Mouse (Mus musculus) ovary, postnatal 10 days (tissue): ENCODE data around the gene Olfr293.

ENCODE experiments used
- DNase-seq: peaks from one replicate; pipeline ENCODE4 v3.0.0; 2022; ENCODE audit warnings: low spot score

Olfr293 gene

DNA sequence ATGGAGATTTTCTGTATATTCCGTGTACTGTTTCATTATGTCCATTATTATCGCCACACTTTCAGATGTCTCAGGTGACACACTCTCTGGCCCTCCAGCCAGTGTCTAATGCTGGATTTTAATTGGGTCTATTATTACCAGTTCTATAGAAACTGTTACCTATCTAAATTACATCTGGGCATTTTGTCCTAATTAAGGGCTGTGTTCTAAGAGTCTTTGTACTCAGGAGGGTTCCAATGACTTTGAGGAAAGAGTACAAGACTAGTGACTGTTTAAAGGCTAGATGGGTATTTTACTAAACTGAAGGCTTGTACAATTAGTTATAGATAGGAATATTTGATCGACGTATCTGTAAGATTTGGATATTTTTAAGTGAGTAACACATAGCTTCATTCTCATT, at the start of gene Olfr293:
TSS of gene Olfr293 (plus strand) at position 301 of the 400 bp plus-strand sequence.
- DNase-seq, result no peak

DNA sequence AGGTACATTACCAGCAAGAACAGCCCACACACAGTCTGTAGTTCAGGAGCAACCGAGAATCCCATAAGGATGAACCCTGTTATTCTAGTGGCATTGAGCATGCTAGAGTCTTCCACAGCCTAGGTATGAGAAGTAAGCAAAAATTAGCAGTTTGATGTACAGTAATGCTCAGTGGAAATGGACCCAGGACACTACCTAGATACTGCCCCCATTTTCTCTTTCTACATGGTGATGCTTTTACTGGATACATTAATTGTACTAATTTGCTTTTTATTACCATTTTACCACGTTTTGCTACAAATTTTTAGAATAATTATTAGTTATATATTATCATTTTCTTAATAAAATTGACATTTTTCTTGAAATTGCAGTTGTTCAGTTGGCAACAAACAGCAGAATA, 32.3 kb upstream of the Olfr293 start, which contains the start of gene Olfr294:
TSS of gene Olfr294 (minus strand) at position 101 of the 400 bp plus-strand sequence.
- DNase-seq, result no peak

DNA sequence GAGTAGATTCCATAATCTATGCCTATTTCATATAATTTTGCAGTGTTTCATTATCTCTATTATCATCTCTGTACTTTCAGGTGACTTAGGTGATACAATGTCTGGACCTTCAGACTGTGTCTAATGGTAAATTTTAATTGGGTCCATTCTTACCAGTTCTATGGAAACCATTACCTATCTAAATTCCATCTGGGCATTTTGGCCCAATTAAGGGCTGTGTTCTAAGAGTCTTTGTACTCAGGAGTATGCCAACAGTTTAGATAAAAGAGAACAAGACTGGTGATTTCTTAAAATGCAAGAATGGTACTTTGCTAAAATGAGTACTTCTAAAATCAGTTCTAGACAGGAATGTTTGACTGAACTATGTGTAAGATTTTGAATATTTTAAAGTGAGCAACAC, 39.2 kb downstream of the Olfr293 start, which contains the start of gene Olfr292:
TSS of gene Olfr292 (plus strand) at position 301 of the 400 bp plus-strand sequence.
- no peak for DNase-seq
